Mouse (Mus musculus): ENCODE results near the gene Sigirr.

DNA sequence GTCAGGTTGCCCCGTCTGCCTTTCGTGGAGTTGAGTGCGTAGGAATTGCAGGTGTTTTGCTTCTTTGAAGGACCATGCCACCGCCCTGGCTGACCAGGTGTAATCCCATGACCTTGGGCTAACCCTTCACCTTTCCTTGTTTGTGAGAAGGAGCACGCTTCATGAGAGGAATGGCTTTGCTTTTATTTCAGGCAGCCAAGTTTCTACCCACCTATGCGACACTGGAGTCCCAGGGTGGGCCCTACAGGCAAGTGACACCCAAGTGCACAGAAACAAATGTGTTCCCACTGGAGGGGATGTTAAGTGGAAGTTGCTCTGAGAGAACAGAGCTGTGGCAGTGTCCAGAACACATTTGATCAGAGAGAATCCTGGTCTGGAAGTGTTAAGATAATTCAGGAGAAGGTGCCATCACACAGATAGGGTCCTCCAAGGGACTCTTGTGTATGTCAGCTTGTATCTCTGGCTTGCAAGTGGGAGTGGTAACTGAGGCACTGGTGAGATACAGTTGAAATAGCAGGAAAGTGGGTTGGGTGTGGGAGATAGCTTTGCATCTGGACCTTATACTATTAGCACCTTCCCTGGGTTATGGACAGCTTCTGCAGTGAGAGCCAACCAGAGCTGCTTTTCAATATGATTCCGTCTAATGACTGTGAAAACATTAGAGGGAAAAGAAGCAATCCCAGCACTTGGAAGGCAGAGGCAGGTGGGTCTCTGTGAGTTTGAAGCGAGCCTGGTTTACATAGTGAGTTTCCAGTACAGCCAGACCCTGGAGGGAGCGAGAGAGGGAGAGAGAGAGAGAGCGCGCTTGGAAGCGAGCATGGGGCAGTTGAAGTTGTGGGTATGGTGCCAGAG, 31.8 kb upstream of the Sigirr start:
- TF ChIP-seq POLR2A (IDR thresholded peaks at IDR 0.05; ENCODE audit: control insufficient read depth, low read depth, low read length), result no peak
- no peak for TF ChIP-seq CTCF (IDR thresholded peaks at IDR 0.05; ENCODE audit: control insufficient read depth, insufficient read depth, insufficient replicate concordance, low read depth, low read length)

All from testis, adult 2 months (tissue).